Mouse (Mus musculus) hematopoietic stem cell, adult 5-6 weeks (primary cell): ENCODE data around the gene Ap5z1. TPM values are rescaled to one million over a fixed set of nuclear protein-coding genes. Genes with fewer than 3 reads are reported as not detected.

Experiments
- ATAC-seq, 2 experiments: fragments of 125-278 bp in 1 of 2; replicated peaks in 1 of 2; 2 replicates each; pipeline ENCODE4 v1.8.0; 2016 to 2017; ENCODE audit warnings: inconsistent platforms in 2 of 2, mild to moderate bottlenecking in 2 of 2, moderate number of reproducible peaks in 2 of 2, low read depth in 1 of 2, moderate TSS enrichment in 1 of 2; ENCODE audit not compliant: low FRiP score in 2 of 2, poor library complexity in 2 of 2, severe bottlenecking in 2 of 2, insufficient read depth in 1 of 2, low TSS enrichment in 1 of 2
- total RNA-seq: library from RNA; stranded (forward); fragments of 172-1452, 232-1000 nt; gene quantifications from 2 replicates; pipeline ENCODE4 v1.2.3, GENCODE M21; 2017

The Ap5z1 gene
- total RNA-seq, 1 experiment from 2014 or later: 2.9 TPM

DNA sequence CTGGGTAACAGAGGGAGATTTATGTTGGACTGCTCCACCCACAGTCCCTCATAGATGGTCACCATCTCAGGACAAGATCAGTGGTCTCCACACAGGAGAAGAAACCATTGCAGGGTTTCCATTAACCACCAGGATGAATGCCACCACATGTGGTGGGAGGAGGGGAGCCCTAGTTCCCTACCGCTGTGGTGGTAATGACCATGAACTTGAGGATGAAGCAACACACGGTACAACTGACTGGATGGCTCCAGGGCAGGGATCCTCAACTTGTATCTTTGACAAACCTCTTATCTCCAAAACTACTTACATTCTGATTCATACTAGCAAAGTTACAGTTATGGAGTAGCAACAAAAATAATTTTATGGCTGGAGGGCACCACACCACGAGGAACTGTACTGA is 29.6 kb downstream of the Ap5z1 start:
- 0 out of 4 replicates have a peak, but pooled peaks of 1 of the 2 experiments have one; percentile 17 for ATAC-seq

GRCm38 (mm10) chr5:142495321-142496096 is 31.8 kb downstream of the Ap5z1 start:
- no peak for ATAC-seq

GRCm38 (mm10) chr5:142498964-142499363 is 35.2 kb downstream of the Ap5z1 start:
- peak; percentile 58 to 74 for ATAC-seq

GRCm38 (mm10) chr5:142500918-142501317 is 37.2 kb downstream of the Ap5z1 start:
- ATAC-seq: no peak

DNA sequence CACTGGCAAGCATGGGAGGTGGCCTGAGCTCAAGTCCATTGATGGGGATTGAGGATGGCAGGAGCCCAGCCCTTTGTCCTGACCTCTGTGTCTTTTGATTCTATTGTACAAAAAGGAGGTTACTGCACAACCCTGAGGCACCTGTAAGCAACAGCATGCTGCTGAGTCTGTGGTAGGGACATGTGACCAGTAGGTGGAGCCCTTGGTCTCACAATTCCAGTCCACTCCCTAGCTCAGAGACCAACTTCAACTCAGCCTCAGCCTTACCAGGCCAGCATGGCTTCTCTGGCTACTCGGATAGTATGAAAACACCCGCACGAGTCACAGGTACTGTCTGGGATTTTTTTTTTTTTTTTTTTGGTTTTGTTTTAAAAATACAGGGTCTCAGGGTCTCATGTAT is 38.7 kb downstream of the Ap5z1 start:
- peak; percentile 72 to 87; a peak in 3 of 4 replicates for ATAC-seq

DNA sequence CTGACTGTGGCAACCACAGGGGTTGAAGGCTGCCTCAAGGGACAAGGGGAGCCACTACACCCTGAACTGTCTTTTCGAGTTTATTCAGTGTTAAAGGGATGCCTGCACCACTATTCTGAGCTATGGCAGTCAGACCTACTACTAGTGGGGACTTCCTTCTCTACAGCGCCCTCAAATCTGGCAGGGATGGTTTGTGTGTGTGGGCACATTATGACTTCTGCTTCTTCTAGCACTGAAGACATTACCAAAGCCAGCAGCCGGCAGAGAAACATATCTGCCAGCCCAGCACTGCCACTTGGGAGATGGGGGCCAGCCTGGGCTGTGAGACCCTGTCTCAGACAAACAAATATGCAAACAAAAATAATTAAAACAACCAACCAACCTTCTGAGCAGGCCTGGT is 40.4 kb downstream of the Ap5z1 start:
- no peak for ATAC-seq

- ATAC-seq: no peak
Observed at GRCm38 (mm10) chr5:142505695-142506423, 42.1 kb downstream of the Ap5z1 start.

- ATAC-seq: no peak
Observed at GRCm38 (mm10) chr5:142509141-142510060, 45.7 kb downstream of the Ap5z1 start.

GRCm38 (mm10) chr5:142510061-142510414 is 46.3 kb downstream of the Ap5z1 start:
- ATAC-seq: no peak

GRCm38 (mm10) chr5:142512112-142512511 is 48.4 kb downstream of the Ap5z1 start:
- no peak for ATAC-seq

GRCm38 (mm10) chr5:142518973-142519372 is 55.2 kb downstream of the Ap5z1 start:
- ATAC-seq: no peak

DNA sequence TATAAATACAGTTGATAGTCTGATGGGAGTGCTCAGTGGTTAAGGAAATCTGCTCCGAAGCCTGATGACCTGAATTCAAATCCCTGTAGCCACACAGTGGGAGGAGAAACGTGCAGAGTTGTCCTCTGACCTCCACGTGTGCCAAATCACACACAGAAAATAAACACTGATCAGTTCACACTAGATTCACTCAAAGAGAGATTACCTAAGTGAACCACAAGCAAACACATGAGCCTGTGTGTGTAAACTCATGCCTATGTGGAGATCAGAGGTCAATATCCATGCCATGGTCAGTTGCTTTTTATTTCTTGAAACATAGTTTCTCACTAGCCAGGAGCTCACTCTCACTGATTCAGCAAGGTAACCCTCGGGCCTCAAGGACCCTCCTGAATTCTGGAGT is 56.6 kb downstream of the Ap5z1 start:
- ATAC-seq: no peak

DNA sequence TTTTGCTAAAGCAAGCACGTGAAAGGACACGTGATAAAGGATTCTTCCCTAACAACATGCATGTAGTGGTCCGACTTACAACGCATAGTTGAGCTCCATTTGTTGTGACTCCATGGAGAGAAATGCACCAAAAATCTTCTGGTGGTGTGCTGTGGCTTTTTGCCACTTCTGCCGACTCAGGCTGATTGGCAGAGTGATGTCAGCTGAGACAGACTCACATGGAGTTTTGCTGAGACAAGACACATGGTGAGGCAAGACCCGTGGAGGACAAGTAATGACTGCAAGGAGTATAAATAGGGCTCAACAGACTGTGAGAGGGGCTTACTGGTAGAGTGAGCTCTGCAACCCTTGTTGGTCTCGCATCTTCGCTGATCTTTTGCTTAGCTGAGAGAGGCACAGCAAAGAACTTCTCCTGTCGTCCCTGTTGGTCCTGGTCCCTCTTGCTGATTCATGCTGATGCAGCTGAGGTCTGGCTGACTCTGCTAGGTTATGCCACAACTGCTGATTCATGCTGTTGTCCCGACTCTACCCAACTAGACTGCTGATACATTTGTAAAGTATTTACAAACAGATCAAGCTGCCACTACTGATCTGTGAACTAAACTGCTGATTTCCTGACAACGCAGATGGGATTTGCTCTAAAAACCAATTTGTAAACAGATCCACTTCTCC is 57.6 kb downstream of the Ap5z1 start:
- peak in 1 of 2 experiments; percentile 27; a peak in 1 of 4 replicates for ATAC-seq

DNA sequence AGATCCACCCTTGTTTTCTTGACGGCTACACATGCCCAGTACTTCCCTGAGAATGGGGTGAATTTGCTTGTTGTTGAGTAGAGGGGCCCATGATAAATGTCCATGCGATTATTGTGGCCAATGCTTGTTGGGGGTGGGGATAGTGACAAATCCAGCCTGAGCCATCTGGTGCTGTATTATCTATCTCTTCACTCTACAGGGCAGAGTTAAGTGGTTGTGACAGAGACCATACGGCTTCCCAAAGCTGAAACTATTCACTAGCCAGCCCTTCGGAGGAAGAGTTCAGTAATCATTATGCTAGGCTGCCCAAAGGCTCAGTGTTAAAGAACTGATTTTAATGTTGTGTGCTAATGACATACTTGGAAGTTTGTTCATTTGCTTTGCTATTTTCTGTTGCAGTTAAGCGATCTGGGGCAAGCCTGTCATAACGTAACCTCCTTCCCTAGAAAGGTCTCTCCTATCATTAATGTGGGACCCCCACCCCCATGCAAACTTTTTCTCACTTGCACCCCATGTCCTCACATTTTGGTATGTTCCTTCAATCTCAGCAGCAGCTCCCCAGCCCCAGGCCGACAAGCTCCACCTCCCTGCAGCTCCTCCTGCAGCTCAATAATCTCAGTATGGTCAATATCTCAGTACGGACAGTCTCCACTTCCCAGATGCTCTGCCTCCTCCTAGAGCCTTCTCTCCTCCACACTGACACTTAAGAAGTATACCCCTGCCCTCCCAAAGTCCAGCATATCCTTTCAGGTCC is 61.1 kb downstream of the Ap5z1 start:
- ATAC-seq: no peak
